Mouse (Mus musculus): ENCODE measurements around the gene Grb10. TPM values are rescaled to one million over a fixed set of nuclear protein-coding genes. Genes with fewer than 3 reads are reported as not detected.
A peak's percentile ranks its signal among the peaks of the same experiment; 100 is the strongest.

Grb10 gene
- 100 to 1,000 TPM in 1 of 2 experiments, 10 to 100 TPM in 1; 87.0 to 105 TPM for total RNA-seq (2021)
- long read RNA-seq, experiment 1, full-length matches to known transcripts: 8 of 24 reads
- long read RNA-seq, experiment 1, partial matches to known transcripts: 2 of 24 reads
- long read RNA-seq, experiment 1, other reads (novel, unspliced or antisense): 14 of 24 reads
- long read RNA-seq, experiment 2, full-length matches to known transcripts: 5 of 9 reads
- long read RNA-seq, experiment 2, partial matches to known transcripts: 1 of 9 reads
- long read RNA-seq, experiment 2, other reads (novel, unspliced or antisense): 3 of 9 reads

- no peak for DNase-seq
Measured at GRCm38 (mm10) chr11:12038470-12038985, at the start of gene Grb10. Gene Grb10, minus strand, starts transcription at chr11:12038683.

- DNase-seq: no peak
Measured at GRCm38 (mm10) chr11:12081638-12082037, 43.2 kb upstream of the Grb10 start.

- peak in 1 of 2 experiments; percentile 9 for DNase-seq
Measured at GRCm38 (mm10) chr11:12079231-12079630, 40.7 kb upstream of the Grb10 start.

- no peak for DNase-seq
Measured at GRCm38 (mm10) chr11:12075449-12075848, 37.0 kb upstream of the Grb10 start.

- DNase-seq: no peak
Measured at GRCm38 (mm10) chr11:12073394-12074226, 35.1 kb upstream of the Grb10 start.

- DNase-seq: no peak
Measured at GRCm38 (mm10) chr11:12072322-12072721, 33.8 kb upstream of the Grb10 start.

- no peak for DNase-seq
Measured at GRCm38 (mm10) chr11:12059005-12059404, 20.5 kb upstream of the Grb10 start.

GRCm38 (mm10) chr11:12048547-12049327 is 10.3 kb upstream of the Grb10 start:
- no peak for DNase-seq

- DNase-seq: no peak
Measured at GRCm38 (mm10) chr11:12048135-12048534, 9.7 kb upstream of the Grb10 start.

GRCm38 (mm10) chr11:12044245-12044644 is 5.8 kb upstream of the Grb10 start:
- DNase-seq: no peak

GRCm38 (mm10) chr11:12041787-12042186 is 3.3 kb upstream of the Grb10 start:
- DNase-seq: no peak

- DNase-seq: no peak
Measured at GRCm38 (mm10) chr11:12041379-12041778, 2.9 kb upstream of the Grb10 start.

GRCm38 (mm10) chr11:12040391-12040790 is 1.9 kb upstream of the Grb10 start:
- DNase-seq: no peak

- no peak for DNase-seq
Measured at GRCm38 (mm10) chr11:12039748-12040147, 1.3 kb upstream of the Grb10 start.

- no peak for DNase-seq
Measured at GRCm38 (mm10) chr11:12039098-12039497, 615 bp upstream of the Grb10 start.

- DNase-seq: peak in 1 of 2 experiments; percentile 11
Measured at GRCm38 (mm10) chr11:12037689-12038469, 604 bp downstream of the Grb10 start.

- peak; percentile 72 to 79 for DNase-seq
Measured at GRCm38 (mm10) chr11:12037075-12037686, 1.3 kb downstream of the Grb10 start.

GRCm38 (mm10) chr11:12035916-12036910 is 2.3 kb downstream of the Grb10 start:
- DNase-seq: peak; percentile 22 to 23

GRCm38 (mm10) chr11:12035324-12035723 is 3.2 kb downstream of the Grb10 start:
- no peak for DNase-seq

GRCm38 (mm10) chr11:12034781-12035180 is 3.7 kb downstream of the Grb10 start:
- no peak for DNase-seq

Measured in adrenal gland, postnatal 36 days (tissue).